Mouse (Mus musculus) thymus, postnatal 36 days (tissue): ENCODE data around the gene Vamp4.

Experiments used
- DNase-seq, 2 experiments: peaks; one replicate each; pipeline ENCODE4 v3.0.0; 2022; ENCODE audit warnings: mixed read lengths in 2 of 2

The Vamp4 gene

DNA sequence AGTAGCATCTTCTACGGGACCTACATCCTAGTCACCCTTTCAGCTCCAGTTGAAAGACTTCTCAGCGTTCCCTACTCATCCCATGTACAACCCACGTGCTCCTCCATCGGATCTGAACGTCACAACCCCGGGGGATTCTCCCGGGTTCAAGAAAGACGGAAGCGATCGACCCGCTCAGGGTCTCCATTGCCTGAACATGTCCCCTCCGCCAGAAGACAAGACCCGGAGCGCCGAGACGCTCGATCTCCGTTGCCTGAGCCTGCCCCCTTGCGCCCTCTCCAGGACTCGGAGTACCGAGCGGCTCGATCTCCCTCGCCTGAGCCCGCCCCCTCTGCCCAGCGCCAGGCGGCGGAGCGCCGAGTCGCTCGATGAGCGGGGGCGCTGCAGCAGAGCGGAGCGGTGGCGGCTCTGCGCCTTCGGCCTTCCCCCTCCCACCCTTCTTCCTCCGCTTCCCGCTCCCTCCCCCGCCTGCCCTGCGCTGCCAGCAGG is at the start of gene Vamp4:
Gene Vamp4 (plus strand): TSS at position 256 of the 489 bp plus-strand sequence.
- peak; percentile 96 for DNase-seq

DNA sequence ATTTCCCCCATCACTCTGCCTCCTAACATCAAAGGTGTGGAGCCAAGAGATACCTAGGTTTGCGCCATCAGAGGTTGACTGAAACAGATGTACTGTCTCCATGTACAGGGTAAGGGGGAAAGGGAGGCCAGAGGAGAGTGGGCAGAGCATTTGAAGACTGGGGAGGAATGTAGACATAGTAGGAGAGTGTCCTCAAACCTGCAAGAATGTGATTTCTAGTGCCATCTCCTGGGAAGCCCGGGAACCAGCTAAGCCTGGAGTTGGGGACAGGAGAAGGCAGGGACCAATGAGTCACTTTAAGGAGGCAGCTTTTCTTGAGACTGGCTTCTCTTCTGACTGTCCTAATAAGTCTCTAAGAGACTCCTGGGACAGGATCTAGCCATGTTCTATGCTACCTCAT is 40.7 kb upstream of the Vamp4 start:
- DNase-seq: no peak

DNA sequence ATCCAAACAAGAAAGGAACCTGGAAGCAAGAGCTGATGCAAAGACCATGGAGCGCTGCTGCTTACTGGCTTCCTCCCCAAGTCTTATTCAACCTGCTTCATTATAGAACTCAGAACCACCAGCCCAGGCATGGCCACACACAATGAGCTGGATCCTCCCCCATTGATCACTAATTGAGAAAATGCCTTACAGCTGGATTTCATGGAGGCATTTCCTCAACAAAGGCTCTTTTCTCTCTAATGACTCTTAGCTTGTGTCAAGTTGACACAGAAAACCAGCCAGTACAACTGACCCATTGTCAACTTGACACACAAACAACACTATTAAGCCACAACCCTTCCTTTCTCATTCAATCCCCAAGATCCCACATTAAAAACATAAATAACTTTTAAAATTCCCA is 39.6 kb upstream of the Vamp4 start:
- no peak for DNase-seq

DNA sequence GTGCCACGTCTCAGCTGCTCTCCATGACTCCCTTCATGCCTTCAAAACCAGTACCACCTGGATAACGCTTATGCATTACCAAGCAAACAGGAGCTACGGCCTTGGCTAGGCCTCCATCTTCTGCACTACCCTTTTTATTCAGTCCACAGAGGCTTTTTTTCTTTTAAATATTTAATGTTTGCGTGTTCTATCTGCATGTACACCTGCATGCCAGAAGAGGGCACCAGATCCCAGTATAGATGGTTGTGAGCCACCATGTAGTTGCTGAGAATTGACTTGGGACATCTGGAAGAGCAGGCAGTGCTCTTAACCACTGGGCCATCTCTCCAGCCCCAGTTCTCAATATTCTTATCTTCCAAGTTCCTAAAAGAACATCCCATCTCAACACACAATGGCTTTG is 38.7 kb upstream of the Vamp4 start:
- DNase-seq: no peak

DNA sequence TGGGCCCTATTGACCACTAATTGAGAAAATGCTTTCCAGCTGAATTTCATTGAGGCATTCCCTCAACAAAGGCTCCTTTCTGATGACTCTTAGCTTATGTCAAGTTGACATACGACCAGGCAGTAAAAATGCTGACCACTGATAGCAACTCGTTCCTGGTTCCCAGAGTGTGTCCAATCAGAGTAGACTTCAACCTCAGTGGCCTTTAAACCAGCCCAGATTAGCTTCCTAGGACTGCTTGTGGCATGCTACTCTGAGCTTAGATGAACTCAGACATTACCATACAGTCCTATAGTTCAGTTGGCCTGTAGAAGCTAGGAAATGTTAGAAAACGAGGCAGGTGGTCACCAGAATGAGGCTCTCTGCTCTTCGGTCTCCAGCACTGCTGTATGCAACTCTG is 38.0 kb upstream of the Vamp4 start:
- no peak for DNase-seq

DNA sequence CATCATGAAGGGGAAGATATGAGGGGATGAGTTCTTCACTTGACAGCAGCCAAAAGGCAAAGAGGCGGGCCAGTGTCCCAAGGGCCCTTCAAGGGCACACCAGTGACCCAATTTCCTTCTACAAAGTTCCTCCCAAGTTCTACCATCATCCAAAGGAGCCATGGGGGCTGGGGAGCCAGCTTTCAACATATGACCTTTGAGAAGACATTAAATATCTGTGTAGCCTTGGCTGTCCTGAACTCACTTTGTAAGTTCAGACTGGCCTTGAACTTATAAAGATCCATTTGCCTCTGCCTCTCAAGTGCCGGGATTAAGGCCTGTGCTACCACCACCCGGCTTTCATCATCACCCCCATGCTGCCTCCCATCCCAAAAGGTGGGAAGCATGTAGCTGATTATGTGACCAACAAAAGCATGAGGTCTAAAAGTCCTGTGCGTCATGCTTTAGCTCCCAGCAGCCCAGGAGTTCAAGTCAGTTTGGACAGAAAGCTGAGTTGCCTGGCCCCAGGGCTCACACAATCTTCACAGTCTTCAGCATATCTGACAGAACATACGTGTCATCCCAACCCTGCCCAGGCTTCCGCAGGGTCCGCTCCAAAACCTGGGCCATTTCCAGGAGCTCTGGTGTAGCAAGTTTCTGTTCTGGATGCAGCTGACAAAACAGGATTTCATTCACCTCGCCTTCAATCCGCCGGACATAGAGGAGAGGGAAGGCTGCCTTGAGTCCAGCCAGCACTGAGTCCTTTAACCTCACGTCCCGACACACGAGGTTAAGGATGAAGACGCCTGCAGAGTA is 36.4 kb upstream of the Vamp4 start:
- DNase-seq: no peak

DNA sequence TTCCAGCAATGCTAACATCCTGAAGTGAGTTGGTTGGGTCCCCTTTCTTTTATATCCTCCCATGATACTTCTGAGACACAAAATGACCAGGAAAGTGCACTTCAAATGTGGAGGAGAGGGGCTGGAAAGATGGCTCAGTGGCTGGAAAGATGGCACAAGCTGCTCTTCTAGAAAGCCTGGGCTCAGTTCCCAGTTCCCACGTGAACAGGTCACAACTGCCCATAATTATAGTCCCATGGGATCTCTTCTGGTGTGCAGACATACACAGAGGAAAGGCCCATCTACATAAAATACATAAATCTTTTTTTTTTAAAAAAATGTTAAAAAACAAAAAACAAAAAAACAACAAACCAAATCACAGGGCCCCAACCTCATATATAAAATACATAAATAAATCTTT is 27.1 kb upstream of the Vamp4 start:
- DNase-seq: no peak

DNA sequence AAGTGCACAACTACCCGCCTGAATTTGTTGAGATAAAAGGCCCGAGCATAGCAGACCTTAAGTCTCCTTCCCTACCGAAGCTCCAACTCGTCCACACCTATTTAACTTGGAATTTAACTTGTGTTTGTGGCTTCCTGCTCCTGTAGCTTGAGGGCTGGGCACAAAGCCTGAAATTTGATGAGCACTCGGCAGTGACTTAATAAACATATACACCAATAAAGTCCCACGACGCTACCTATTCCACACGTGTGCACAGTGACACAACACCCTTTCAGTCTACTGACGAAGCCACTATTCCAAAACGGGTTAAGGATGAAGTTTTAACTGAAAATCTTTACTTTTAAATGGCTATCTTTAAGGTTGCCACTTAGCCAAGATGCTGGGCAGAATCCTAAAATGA is 22.7 kb upstream of the Vamp4 start:
- DNase-seq: no peak

DNA sequence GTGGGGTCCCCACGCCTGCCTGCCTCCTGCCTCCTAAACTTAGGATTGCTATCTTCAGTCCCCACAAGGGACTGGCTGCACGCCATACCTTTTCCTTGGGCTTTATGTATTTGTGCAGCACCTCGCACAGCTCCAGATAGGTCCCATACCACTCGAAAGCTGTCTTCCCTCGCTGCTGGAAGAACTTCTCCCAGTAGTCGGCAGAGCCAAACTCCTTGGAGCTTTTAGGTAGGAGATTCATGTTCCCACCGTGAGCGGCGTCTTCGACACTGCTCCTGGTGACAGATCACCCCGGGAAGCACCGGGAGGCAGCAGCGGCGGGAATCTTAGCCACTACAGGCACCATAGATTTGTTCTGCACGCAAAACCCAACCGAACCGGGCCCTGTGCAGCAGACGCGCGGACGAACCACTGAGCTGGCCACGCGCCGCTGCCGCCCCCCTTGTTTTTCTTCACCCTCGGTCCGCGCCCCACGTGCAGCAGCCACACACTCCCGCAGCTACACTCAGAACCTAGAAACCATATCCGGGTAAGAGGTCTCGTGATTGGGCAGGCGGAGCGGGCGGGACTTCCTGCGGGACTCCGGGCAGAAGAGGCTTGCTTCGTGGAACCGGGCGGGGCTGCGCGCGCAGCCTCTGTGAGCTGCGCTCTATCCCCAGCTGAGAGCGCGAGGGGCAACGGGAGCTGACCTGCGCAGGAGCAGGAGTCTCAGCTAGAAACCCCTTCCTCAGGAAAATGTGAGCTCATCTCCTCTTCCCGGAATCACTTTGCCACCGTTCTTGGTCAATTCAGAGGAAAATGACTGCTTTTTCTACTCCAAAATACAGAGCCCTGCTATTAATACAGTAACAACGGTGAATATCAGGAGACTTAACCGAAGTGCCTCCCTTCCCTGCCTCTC is 22.0 kb upstream of the Vamp4 start, which contains the start of gene Mettl13:
Gene Mettl13 (minus strand): TSS at position 536 of the 901 bp plus-strand sequence.
- DNase-seq: peak; percentile 83 to 90

DNA sequence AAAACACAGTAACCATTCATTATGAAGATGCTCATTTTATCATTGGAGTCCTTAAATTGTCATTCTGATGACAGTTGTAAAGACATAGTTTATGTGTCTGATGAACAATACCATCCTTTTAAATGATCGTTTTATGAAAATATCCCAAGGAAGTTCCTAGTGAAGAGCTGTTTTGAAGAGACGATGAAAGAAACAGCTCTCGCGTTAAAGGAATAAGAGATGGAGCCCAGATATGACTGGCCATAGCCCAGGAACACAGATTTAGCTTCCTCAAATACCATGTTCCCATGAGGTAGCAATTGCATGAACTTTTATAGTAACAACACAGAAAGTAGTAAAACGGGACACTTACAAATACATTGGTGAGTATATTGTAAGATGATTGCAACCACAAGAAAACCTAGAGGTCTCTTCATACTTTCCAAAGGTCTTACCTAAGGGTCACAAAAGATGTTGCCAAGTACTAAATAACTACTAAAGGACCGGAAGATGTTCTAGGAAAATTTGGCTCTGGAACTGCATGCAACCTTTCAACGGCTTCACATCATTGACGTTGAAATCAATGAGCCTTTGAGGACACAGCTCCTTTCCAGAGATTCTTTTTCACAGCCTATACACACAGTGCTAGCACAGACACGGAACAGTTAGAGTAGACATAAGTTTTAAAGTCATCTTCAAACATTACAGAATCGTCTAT is 21.2 kb upstream of the Vamp4 start:
- DNase-seq: no peak

DNA sequence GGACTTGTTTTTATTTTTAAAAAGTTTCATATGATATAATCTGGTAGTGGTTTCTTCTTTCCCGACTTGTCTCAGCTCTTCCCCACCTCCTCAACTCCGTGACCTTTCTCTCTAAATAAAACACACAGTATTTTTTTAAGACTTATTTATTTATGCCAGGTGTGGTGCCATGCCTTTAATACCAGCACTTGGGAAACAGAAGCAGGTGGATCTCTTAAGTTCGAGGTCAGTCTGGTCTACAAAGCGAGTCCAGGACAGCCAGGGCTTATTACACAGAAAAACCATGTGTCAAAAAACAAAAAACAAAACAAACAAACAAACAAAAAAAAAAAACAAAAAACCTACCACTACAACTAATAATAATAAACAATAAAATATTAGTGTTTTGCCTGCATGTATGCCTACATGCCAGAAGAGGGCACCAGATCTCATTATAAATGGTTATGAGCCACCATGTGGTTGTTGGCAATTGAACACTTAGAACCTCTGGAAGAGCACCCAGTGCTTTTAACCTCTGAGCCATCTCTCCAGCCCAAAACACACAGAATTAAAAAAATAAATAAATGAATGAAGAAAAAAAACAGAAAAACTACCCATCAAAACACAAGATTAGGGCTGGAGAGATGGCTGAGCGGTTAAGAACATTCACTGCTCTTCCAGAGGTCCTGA is 20.6 kb upstream of the Vamp4 start:
- DNase-seq: no peak

DNA sequence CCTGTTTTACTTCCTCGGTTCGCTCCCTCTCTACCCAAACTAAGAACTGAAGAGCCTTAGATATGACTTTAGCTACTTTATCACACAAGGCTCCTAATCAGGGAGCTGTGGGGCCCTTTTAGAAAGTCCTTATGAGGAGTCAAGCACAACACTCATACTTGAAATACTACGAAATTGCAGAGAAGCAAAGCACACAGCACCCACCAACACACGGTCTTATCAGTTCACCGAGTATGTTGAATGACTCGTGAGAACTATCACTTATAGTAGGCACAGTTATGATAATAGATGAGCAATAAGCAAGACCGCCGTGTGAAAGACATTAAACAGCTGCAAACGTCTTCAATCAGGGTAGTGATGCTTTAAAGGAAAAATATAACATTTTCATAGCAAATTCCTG is 17.4 kb upstream of the Vamp4 start:
- no peak for DNase-seq

DNA sequence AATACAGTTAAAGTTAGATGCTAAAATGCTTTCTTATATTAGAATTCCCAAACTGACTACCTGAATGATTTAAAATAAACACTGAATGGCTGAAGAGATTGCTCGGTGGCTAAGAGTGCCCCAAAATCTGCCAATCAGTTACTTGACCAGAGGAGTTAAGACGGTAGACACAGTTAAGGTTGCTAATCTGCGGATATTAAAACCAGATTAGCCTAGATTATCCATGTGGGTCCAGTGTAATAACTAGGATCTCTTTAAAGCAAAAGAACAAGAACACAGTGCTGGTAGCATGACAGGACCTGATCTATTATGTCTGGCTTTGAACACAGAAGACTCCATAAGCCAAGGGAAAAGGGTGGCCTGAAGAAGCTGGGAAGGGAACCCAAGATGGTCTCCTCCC is 16.1 kb upstream of the Vamp4 start:
- DNase-seq: no peak

DNA sequence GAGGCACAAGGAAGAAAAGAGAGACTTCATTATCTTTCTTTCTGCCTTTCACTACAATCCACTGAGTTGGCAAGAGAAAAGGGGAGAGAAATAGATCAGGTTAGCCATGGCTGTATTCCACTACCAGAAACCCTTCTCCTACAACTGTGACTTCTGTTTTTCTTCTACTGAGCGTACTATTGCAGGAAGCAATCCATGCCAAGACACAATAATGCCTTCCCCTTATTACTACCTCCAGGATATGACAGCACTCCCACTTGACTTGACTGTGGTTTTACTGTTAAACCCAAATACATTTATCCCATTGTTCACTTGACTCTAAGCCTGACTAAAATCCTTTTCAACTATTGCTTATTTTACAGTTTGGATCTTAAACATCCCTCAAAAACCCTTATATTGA is 7.1 kb upstream of the Vamp4 start:
- DNase-seq: no peak

DNA sequence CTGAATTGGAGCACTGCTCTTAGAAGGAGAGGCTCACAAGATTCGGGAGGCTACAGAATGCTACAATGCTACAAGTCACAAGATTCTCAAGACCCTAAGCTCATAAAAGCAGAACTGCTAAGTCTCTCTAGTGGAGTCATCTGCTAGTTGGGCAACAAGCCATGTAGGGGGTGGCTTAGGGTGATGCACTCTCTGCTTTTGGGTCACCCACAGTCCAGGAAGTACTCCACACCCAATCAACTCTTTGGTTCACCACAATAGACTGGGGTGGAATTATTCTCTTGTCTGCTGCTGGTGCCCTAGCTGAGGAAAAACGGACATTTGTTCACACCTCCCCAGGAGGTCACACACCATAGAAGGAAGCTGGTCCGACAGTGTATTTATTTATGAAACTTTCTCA is 5.3 kb upstream of the Vamp4 start:
- DNase-seq: no peak

DNA sequence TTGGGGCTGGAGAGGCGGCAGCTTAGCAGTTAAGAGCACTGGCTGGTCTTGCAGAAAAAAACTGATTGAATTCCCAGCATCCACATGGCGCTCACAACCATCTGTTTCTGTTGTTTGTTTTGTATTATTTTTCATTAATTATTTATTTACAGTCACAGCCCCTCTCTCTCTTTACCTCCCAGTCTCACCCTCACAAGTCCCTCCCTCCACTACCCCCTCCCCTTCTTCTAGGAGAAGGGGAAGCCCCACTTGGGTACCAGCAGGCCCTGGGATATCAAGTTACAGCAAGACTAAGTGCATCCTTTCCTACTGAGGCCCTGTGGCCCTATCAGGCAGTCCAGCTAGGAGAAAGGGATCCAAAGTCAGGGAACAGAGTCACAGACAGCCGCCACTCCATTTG is 3.0 kb upstream of the Vamp4 start:
- no peak for DNase-seq

DNA sequence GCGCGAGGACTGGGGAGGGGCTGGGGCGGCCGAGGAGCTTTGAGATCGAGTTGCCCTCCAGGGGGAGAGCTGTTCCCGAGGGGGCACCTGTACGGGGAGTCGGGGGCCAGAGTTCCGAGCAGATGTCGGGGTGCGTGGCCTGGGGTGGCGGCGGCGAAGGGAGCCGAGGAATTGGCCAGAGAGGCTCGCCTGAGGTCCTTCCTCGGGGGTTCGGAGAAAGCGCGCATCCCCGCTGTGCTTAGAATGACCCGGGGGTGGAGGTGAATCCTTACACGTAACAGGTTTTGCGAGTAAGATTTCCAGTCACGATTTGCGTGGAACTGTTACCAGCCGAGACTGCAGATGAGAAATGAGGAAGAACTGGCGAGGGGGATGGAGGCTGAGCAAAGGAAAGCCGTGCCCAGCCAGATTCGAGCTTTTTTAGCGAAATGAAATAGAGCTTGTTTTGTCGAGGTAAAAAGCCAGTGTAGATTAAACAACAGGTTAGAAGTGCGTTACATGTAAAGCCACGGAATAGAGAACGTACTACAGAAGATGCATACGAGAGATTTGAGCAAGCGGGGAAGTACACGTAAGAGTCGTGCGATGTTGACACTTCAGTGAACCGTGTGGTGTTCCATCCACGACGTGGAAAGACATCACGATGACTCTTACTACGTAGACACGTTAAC is 751 bp downstream of the Vamp4 start:
- no peak for DNase-seq

DNA sequence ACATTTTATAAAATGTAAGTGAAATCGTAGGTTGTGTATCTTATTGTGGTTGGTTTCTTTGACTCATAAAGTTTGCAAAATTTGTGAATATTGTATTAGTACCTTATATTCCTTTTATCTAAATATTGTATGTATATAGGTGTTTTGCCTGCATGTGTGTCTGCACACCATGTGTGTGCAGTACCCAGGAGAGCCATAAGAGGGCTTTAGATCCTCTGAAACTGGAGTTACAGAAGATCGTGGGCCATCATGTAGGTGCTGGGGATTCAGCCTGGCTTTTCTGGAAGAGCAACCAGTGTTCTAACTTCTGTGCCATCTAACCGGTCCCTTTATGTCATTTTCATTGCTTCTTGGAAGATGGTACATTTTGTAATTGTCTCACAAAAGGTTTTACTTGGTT is 4.8 kb downstream of the Vamp4 start:
- no peak for DNase-seq

DNA sequence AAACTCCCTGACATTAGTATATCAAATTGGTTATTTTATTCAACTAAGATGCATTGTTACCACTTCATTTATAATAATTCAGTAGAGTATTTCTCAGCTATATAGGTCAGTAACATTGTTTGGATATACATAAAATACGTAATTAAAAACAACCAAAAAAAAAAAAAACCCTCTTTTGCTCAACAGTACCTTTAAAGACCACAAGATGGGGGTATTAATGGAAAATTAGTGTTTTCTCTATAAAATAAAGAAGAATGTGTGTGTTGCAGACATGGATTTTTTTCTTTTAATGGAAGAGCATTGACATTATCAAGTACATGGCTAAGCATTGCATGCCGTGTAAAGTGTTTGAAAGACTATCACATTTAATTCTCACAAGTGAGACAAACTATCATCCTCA is 12.6 kb downstream of the Vamp4 start:
- no peak for DNase-seq

DNA sequence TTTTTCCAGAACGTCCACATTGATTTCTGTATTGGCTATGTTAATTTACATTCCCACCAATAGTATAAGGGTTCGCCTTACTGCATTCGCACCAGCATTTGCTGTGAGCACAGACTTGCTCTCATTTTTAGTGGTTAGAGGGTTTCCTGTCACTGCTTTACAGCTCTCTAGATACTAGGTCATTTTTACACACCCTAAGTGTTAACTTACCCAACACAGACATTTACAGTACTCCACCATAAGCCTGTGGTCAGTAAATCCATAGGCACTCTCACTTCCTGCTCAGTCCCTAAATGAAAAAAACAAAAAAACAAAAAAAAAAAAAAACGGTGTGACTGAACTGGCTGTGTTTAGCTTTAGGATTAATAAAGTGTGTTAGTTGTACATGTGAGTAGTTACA is 16.0 kb downstream of the Vamp4 start:
- DNase-seq: no peak

DNA sequence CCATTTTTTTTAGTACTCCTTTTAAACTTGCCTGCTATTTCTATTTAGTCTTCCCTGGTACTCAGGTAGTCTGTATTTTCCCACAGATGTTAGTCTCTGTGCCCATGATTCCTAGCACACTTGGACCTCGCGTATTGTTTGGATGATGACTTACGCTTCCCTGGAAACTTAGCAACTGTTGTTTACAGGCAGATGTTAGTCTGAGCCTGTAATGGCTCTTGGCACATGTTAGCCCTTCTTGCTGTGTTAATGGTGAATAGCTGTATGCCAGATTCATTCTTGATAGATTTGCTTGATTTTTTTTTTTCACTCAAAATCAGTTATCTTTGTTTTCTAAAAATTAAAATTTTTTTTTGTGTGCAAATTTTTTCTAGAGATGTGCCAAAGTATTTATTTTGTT is 18.3 kb downstream of the Vamp4 start:
- DNase-seq: no peak

DNA sequence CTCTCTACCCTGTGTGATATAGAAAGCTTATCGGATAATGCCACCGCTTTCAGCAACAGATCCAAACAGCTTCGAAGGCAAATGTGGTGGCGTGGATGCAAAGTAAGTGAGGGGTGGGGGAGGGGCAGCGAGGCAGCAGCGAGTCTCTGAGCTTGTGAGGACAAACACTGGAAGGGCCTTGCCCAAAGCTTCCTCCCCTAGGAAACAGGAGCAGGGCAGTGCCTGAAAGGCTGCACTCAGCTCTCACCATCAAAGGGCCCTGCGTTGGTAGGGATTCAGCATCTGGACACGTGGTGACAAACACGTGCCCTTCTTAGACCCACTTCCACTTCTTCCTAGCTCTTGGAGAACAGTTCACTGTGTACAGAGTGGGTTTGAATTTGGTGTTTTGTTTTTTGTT is 19.1 kb downstream of the Vamp4 start:
- DNase-seq: no peak
